Mouse (Mus musculus): ENCODE measurements at regions not wholly inside any gene's neighbourhood (a gene's known extent, or its start where the extent isn't known, plus 50 kb on each side); places are given as distances from the start of the nearest gene placed in this dataset.

GRCm38 (mm10) chr16:5673372-5673960, 211.7 kb upstream of the Rbfox1 start:
- no peak for ATAC-seq (ENCODE audit: poor library complexity, severe bottlenecking)

DNA sequence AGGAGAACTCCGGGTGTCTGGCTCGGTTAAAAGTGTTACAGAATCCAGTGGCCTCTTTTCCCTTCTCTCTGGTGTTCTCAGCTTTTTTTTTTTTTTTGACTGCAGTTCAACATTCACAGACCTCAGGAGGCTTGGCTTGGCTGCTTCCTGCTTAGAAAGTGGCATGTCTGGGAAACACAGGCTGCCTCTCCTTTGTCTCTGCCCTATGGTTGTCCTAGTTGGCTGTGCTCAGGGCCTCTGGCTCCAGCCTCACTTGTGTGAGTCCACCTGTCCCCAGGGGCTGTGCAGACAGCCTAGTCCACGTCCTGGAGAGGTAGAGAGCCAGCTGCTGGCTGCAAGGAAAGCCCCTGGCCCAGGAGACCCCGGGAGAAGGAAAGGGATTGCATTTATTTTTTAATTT, 212.3 kb upstream of the Rbfox1 start:
- ATAC-seq (ENCODE audit: poor library complexity, severe bottlenecking) = no peak

- ATAC-seq (ENCODE audit: poor library complexity, severe bottlenecking) = no peak
These were observed 216.7 kb upstream of the Rbfox1 start for GRCm38 (mm10) chr16:5668403-5668967.

DNA sequence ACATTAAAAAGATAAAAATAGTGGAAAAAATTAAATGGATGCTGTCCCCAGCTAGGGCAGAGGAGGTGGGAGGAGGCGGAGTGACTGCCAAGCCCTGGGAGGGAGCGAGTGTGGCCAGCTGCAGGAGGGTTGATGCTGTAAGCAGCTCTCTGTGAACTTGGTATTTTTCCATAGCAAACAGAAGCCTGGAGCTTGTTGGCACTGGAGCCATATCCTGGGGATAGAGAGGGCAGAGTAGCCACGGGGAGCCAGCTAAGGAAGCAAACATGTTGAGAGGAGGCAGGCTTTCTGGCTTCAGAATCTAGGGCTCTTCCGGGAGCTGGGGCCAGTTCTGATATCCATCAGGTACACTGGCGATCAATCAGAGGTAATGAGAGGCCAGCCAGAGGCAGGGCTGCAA, 223.2 kb upstream of the Rbfox1 start:
- no peak for ATAC-seq (ENCODE audit: poor library complexity, severe bottlenecking)

- ATAC-seq (ENCODE audit: poor library complexity, severe bottlenecking) = no peak
These were observed 233.6 kb upstream of the Rbfox1 start for GRCm38 (mm10) chr16:5651551-5651950.

DNA sequence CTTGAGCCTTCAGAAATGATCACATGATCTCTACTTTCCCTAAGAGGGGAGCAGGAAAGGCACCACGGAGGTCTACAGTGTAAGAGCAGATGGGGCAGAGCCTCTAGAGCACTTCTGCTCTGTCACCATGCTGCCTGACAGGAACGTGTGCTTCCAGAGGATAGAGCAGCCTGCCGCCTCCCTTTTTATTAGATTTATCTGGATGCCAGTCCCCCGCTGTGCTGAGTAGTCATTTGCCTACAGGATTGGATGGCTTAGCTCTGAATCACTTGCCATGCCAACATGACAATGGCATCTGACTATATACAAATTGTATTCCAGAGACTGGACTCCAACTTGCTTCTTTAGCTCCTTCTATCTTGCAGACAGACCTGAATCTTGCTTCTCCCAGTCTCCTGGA, 234.2 kb upstream of the Rbfox1 start:
- ATAC-seq (ENCODE audit: poor library complexity, severe bottlenecking) = no peak

DNA sequence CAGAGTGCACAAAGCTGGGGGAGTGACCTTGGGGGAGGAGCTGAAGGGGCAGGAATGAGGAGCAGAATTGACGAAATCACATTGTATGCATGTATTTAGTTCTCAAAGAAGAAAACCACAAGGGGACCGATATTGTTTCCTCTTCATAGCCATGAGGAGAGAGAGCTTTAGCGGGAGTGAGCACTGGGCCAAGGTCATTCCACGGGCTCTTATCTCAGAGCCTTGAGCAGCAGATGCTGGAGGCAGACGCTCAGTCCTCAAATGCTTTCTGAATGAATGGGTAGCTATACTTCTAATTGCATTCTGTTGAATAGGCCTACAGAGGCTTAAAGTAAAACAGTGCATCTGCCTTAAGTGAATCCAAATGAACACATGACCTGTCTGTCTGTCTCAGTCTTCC, 245.2 kb upstream of the Rbfox1 start:
- ATAC-seq (ENCODE audit: poor library complexity, severe bottlenecking) = no peak

GRCm38 (mm10) chr16:5629996-5630395, 255.2 kb upstream of the Rbfox1 start:
- no peak for ATAC-seq (ENCODE audit: poor library complexity, severe bottlenecking)

GRCm38 (mm10) chr16:5627910-5628309, 257.2 kb upstream of the Rbfox1 start:
- ATAC-seq (ENCODE audit: poor library complexity, severe bottlenecking) = no peak

GRCm38 (mm10) chr16:5627117-5627909, 257.8 kb upstream of the Rbfox1 start:
- no peak for ATAC-seq (ENCODE audit: poor library complexity, severe bottlenecking)

DNA sequence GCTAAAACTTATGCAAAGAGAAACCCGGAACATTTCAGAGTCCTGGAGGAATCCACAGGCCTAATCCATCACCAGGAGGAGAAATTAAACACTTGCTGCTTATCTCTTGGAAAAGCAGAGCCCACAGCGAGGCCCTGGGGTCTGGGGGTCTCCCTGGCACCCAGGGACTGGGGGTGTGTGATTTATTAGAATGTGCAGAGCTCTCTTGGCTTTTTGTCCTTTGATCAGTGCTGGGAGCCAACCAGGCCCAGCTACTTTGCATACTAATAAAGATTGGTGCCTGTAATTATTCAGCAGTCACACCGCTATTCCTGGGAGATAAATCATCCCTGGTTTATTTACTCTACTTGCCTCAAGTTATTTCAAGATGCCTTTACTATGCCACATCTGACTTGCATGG, 260.0 kb upstream of the Rbfox1 start:
- no peak for ATAC-seq (ENCODE audit: poor library complexity, severe bottlenecking)

- ATAC-seq (ENCODE audit: poor library complexity, severe bottlenecking) = no peak
These were observed 264.6 kb upstream of the Rbfox1 start for GRCm38 (mm10) chr16:5620566-5620965.

- ATAC-seq (ENCODE audit: poor library complexity, severe bottlenecking) = no peak
These were observed 268.8 kb upstream of the Rbfox1 start for GRCm38 (mm10) chr16:5616356-5616755.

DNA sequence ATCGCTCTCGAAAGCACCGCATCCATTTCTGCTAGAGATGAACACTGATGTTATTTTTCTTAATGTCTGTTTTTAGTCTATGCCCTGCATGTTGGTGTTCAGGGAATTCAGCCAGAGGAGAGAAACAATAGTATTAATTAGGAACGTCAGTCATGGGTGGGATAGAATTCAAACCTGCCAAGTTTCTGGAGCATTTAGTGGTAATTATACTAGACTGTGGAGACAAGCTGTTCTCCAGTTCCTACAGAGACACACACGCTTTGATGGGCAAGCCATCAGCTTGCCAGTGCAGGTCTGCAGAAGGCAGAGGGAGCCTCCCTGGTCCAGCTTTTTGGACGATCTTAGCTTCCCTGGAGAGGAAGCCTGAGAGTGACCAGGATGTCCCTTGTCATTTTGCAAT, 289.8 kb upstream of the Rbfox1 start:
- ATAC-seq (ENCODE audit: poor library complexity, severe bottlenecking) = no peak

GRCm38 (mm10) chr16:5578333-5578732, 306.8 kb upstream of the Rbfox1 start:
- no peak for ATAC-seq (ENCODE audit: poor library complexity, severe bottlenecking)

GRCm38 (mm10) chr16:5572780-5573179, 312.4 kb upstream of the Rbfox1 start:
- no peak for ATAC-seq (ENCODE audit: poor library complexity, severe bottlenecking)

DNA sequence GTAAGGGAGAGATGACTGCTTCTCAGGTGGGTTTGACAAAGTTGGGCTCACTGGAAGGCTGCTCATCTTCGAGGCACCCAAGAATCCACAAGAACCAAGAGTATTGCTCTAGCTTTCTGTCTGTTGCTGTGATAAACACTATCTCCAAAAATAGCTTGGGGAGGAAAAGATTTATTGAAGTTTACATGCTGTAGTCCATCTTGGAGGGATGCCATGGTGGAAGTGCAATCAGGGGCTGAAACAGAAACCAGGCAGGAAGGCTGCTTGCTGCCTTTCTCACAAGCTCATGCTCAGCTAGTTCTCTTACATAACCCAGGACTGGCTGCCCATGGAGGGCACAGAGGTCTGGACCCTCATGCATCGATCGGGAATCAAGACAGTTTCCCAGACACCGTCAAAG, 314.5 kb upstream of the Rbfox1 start:
- ATAC-seq (ENCODE audit: poor library complexity, severe bottlenecking) = no peak

GRCm38 (mm10) chr16:5569101-5569500, 313.3 kb upstream of the Eef2kmt start:
- no peak for ATAC-seq (ENCODE audit: poor library complexity, severe bottlenecking)

DNA sequence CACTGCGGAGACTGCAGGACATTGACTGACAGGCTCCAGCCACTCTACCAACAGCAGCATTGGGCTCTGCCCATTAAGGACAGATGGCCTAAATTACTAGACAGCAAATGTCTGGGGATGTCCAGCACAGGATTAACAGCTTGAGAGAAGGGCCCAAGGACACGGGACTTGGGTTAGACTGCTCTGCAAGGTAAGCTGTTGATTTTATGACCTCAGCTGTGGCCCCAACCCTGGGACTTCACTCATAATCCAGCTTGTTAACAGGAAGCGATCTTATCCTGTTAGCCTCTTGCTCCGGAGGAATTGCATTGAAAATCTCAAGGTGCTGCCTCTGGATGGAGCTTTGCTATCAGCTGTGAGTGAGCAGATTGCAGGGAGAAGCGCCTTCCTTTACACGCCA, 293.2 kb upstream of the Eef2kmt start:
- no peak for ATAC-seq (ENCODE audit: poor library complexity, severe bottlenecking)

DNA sequence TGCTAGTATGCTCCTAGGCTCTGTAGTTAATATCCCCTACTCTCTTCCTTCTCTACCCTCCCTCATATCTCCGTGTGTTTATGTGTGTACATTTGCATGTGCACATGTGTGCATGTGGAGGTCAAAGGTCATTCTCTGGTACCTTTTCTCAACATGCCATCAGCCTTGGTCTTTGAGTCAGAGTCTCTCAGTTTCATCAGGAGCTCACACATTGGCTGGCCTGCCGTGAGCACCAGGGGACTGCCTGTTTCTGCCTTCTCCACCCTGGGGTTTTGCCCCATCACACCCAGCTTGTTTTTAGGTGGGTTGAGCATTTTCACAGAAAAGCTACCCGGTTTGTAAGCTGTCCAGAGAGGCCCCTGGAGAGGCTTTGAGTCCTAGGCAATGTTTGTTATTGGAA, 292.8 kb upstream of the Eef2kmt start:
- ATAC-seq (ENCODE audit: poor library complexity, severe bottlenecking) = no peak

GRCm38 (mm10) chr16:5546808-5547207, 291.0 kb upstream of the Eef2kmt start:
- no peak for ATAC-seq (ENCODE audit: poor library complexity, severe bottlenecking)

- no peak for ATAC-seq (ENCODE audit: poor library complexity, severe bottlenecking)
These were observed 290.0 kb upstream of the Eef2kmt start for GRCm38 (mm10) chr16:5545801-5546200.
